Mouse (Mus musculus): ENCODE measurements around the gene Lipt1. TPM values are rescaled to one million over a fixed set of nuclear protein-coding genes. Genes with fewer than 3 reads are reported as not detected.
A peak's percentile ranks its signal among the peaks of the same experiment; 100 is the strongest.

Gene Lipt1
- polyA plus RNA-seq, 1 experiment = 4.0 TPM

DNA sequence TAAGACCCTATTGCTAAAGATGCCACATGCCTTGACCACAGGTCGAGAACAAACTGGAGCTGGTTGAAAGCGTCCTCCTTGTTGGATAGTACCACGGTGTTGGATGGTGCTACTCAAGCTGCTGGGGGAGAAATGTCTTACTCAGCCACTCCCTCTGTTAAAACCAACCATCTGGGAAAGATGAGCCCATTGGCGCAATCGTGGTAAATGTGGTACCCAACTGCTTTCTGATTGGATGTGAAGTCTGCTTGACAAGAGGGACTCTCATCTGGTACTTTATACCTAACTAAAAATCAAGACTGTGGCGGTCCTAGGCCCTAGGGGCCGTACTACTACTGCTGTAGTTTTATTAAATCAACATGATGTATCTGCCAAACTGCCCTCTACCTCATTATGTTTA lies 17.7 kb downstream of the Lipt1 start:
- TF ChIP-seq CTCF (IDR thresholded peaks at IDR 0.05; ENCODE audit: control insufficient read depth, insufficient read depth, low read length) = no peak
- Histone ChIP-seq H3K4me3 (replicated peaks; ENCODE audit: control insufficient read depth, low read depth, low read length) (peak overlapping the region; percentile 98), H3K4me1 (ENCODE audit: control insufficient read depth, insufficient read depth, low read length) (peaks cover 1% of the 10 kb centered on the region; the same call in 1 of the 2 replicates), H3K27ac (ENCODE audit: control insufficient read depth, insufficient read depth, low read depth, low read length, poor library complexity) (no peak overlapping the region)
- WGBS = 71% methylated on average over 7 of the region's 7 CpGs

DNA sequence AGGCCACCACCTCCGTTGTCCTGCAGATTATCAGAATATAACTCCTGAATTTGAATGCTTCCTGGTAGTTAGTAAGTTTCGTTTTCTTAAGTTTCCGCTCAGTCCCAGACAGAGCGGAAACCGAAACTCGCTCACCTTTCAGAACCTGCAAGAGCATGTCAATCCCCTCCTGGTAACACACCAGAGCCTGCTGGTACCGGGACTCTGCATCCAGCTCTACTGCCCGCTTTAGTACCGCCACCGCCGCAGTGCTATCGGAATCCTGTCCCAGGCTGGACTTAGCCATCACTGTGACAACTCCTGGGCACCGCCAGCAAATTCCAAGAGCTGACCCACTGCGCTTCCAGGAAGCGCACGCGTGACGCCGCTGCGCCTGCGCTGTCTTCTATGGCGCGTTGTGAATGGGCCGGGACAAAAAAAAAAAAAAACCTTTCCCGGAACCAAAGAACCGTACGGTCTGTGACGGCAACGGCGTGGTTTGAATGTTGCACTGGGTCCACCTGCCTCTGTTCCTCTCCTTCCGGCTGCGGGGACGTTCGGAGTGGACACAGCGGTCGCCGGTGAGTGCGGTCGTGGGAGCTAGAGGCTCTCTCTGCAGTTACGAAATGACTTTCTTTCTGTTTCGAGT lies 18.6 kb downstream of the Lipt1 start, which contains the start of the genes Mitd1 and Mrpl30:
Gene Mitd1 (minus strand): TSS at position 387 of the 628 bp plus-strand sequence.
Gene Mrpl30 (plus strand): TSS at position 453 of the 628 bp plus-strand sequence.
- WGBS = under 1% methylated on average over 41 of the region's 41 CpGs

GRCm38 (mm10) chr1:37891400-37891799 lies 19.9 kb downstream of the Lipt1 start:
- WGBS = 46% methylated on average over 3 of the region's 3 CpGs
- Histone ChIP-seq H3K4me3 (replicated peaks; ENCODE audit: control insufficient read depth, low read depth, low read length) (no peak overlapping the region), H3K4me1 (ENCODE audit: control insufficient read depth, insufficient read depth, low read length) (peaks cover 1% of the 10 kb centered on the region; the same call in 1 of the 2 replicates), H3K27ac (ENCODE audit: control insufficient read depth, insufficient read depth, low read depth, low read length, poor library complexity) (no peak overlapping the region)
- no peak for TF ChIP-seq CTCF (IDR thresholded peaks at IDR 0.05; ENCODE audit: control insufficient read depth, insufficient read depth, low read length)
- TF ChIP-seq POLR2A (IDR thresholded peaks at IDR 0.05; ENCODE audit: borderline replicate concordance, control insufficient read depth, low read depth, low read length) = no peak

More for the DNA sequence above, 18.6 kb downstream of the Lipt1 start, which contains the start of the genes Mitd1 and Mrpl30:
- Histone ChIP-seq H3K4me3 (replicated peaks; ENCODE audit: control insufficient read depth, low read depth, low read length) (peak within 1 kb of the TSS; percentile 98), H3K4me1 (ENCODE audit: control insufficient read depth, insufficient read depth, low read length) (peaks cover 1% of the 10 kb centered on the region; the same call in 1 of the 2 replicates), H3K27ac (ENCODE audit: control insufficient read depth, insufficient read depth, low read depth, low read length, poor library complexity) (peak within 1 kb of the TSS; percentile 95)
- TF ChIP-seq POLR2A (IDR thresholded peaks at IDR 0.05; ENCODE audit: borderline replicate concordance, control insufficient read depth, low read depth, low read length) = peak; percentile 80; the same call in 1 of the 2 replicates
- peak; percentile 15; the same call in 1 of the 2 replicates for TF ChIP-seq CTCF (IDR thresholded peaks at IDR 0.05; ENCODE audit: control insufficient read depth, insufficient read depth, low read length)

GRCm38 (mm10) chr1:37894606-37895005 lies 23.1 kb downstream of the Lipt1 start:
- TF ChIP-seq CTCF (IDR thresholded peaks at IDR 0.05; ENCODE audit: control insufficient read depth, insufficient read depth, low read length) (no peak), POLR2A (IDR thresholded peaks at IDR 0.05; ENCODE audit: borderline replicate concordance, control insufficient read depth, low read depth, low read length) (no peak)
- no peaks in the 10 kb centered on the region; the same call in 1 of the 2 replicates for H3K4me1 ChIP-seq (ENCODE audit: control insufficient read depth, insufficient read depth, low read length)
- H3K4me3 ChIP-seq (replicated peaks; ENCODE audit: control insufficient read depth, low read depth, low read length) = no peak overlapping the region
- H3K27ac ChIP-seq (ENCODE audit: control insufficient read depth, insufficient read depth, low read depth, low read length, poor library complexity) = no peak overlapping the region

DNA sequence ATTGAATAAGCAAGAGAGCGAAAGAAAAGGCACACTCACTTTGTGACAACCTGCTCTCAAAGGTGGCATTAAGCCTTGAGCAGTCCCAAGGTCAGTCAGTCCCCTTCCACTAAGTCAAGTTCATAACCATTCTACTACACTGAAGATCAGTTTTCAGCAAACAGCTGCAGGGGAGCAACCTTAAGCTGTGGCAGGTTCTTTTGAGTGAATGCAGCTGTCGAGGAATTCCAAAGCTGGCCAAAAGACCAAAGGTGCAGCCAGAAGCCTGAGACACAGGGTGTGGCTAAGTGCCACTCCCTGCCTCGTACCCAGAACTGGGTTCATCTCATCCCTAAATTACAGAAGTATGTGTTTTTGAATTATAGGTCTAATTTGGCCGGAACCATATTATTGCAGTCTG lies 28.3 kb downstream of the Lipt1 start:
- TF ChIP-seq POLR2A (IDR thresholded peaks at IDR 0.05; ENCODE audit: borderline replicate concordance, control insufficient read depth, low read depth, low read length) (no peak), CTCF (IDR thresholded peaks at IDR 0.05; ENCODE audit: control insufficient read depth, insufficient read depth, low read length) (no peak)
- H3K4me3 ChIP-seq (replicated peaks; ENCODE audit: control insufficient read depth, low read depth, low read length) = no peak overlapping the region
- WGBS = 83% methylated on average over 4 of the region's 4 CpGs

DNA sequence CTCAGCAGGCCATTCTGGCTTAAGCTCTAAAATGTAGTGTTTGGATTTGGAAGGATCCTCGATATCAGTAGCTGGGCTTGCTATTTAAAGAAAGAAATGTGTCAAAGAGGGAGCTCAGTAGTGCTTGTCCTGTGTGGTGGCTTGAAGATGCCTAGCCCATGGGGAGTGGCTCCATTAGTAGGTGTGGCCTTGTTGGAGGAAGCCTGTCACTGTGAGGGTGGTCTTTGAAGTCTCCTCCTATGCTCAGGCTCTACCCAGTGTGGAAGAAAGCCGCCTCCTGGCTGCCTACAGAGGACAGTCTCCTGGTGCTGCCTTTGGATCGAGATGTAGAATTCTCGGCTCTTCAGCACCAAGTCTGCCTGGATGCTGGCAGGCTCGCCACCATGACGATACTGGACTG lies 28.8 kb downstream of the Lipt1 start:
- TF ChIP-seq CTCF (IDR thresholded peaks at IDR 0.05; ENCODE audit: control insufficient read depth, insufficient read depth, low read length) (no peak), POLR2A (IDR thresholded peaks at IDR 0.05; ENCODE audit: borderline replicate concordance, control insufficient read depth, low read depth, low read length) (no peak)
- Histone ChIP-seq H3K4me3 (replicated peaks; ENCODE audit: control insufficient read depth, low read depth, low read length) (no peak overlapping the region), H3K4me1 (ENCODE audit: control insufficient read depth, insufficient read depth, low read length) (no peaks in the 10 kb centered on the region), H3K27ac (ENCODE audit: control insufficient read depth, insufficient read depth, low read depth, low read length, poor library complexity) (no peak overlapping the region)
- WGBS = 87% methylated on average over 6 of the region's 6 CpGs

More for the DNA sequence above, 28.3 kb downstream of the Lipt1 start:
- Histone ChIP-seq H3K27ac (ENCODE audit: control insufficient read depth, insufficient read depth, low read depth, low read length, poor library complexity) (no peak overlapping the region), H3K4me1 (ENCODE audit: control insufficient read depth, insufficient read depth, low read length) (no peaks in the 10 kb centered on the region)

- TF ChIP-seq POLR2A (IDR thresholded peaks at IDR 0.05; ENCODE audit: borderline replicate concordance, control insufficient read depth, low read depth, low read length) (no peak), CTCF (IDR thresholded peaks at IDR 0.05; ENCODE audit: control insufficient read depth, insufficient read depth, low read length) (peak; percentile 28; the same call in 1 of the 2 replicates)
- H3K4me3 ChIP-seq (replicated peaks; ENCODE audit: control insufficient read depth, low read depth, low read length) = no peak overlapping the region
- WGBS = 26% methylated on average over 6 of the region's 6 CpGs
Measured at GRCm38 (mm10) chr1:37903178-37903577, 31.6 kb downstream of the Lipt1 start.

DNA sequence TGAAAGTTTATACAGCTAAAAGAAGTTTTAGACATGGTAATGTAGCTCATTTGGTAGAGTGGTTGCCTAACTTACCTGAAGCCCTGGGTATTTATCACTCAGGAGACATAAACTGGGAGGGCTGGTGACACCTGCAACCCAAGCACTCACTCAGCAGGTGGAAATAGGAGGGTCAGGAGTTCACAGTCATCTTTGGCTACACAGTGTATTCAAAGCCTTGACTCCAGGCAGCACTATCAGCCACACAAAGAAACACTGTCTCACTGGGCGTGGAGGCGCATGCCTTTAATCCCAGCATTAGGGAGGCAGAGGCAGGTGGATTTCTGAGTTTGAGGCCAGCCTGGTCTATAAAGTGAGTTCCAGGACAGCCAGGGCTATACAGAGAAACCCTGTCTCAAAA lies 41.2 kb downstream of the Lipt1 start:
- no peaks in the 10 kb centered on the region for H3K4me1 ChIP-seq (ENCODE audit: control insufficient read depth, insufficient read depth, low read length)
- H3K4me3 ChIP-seq (replicated peaks; ENCODE audit: control insufficient read depth, low read depth, low read length) = no peak overlapping the region
- WGBS = 86% methylated on average over 2 of the region's 2 CpGs
- no peak overlapping the region for H3K27ac ChIP-seq (ENCODE audit: control insufficient read depth, insufficient read depth, low read depth, low read length, poor library complexity)
- TF ChIP-seq CTCF (IDR thresholded peaks at IDR 0.05; ENCODE audit: control insufficient read depth, insufficient read depth, low read length) (no peak), POLR2A (IDR thresholded peaks at IDR 0.05; ENCODE audit: borderline replicate concordance, control insufficient read depth, low read depth, low read length) (no peak)

More at GRCm38 (mm10) chr1:37903178-37903577, 31.6 kb downstream of the Lipt1 start:
- H3K4me1 ChIP-seq (ENCODE audit: control insufficient read depth, insufficient read depth, low read length) = no peaks in the 10 kb centered on the region
- no peak overlapping the region for H3K27ac ChIP-seq (ENCODE audit: control insufficient read depth, insufficient read depth, low read depth, low read length, poor library complexity)

Measured in bone marrow, adult 2 months (tissue).